Mouse (Mus musculus): ENCODE results near the gene Spdye4a. TPM values are rescaled to one million over a fixed set of nuclear protein-coding genes. Genes with fewer than 3 reads are reported as not detected.
"Not testable (repeated sequence)": the region's sequence is repeated elsewhere in the genome, so short reads cannot be mapped to it uniquely, and the experiment has no call there.

The Spdye4a gene
- total and polyA plus RNA-seq, 2 experiments: not detected

DNA sequence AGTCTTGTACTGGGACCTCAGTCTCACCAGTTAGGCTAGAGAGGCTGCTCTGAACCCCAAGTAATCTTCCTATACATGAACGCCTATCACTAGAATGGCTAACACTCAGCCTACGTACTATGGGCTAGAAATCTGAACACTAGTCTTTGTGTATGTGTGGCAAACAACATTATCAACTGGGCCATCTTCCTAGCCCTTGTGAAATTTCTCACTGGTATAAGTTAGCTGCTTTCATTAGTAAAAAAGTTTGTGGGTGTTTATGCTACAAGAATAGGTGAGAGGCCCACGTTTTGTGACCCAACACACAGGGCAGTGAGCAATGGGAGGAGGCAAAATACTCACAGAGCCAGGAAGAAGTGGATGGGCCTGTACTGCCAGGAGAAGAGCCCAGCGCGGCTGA lies 5.7 kb downstream of the Spdye4a start:
- TF ChIP-seq CTCF (IDR thresholded peaks at IDR 0.05; ENCODE audit: low read depth, low read length): no peak
- no peak for TF ChIP-seq POLR2A (IDR thresholded peaks at IDR 0.05; ENCODE audit: extremely low read depth, insufficient read depth, low read length)
- no peak overlapping the region for H3K27ac ChIP-seq (replicated peaks; ENCODE audit: insufficient read depth, low read depth, low read length)
- H3K79me2 ChIP-seq (ENCODE audit: control insufficient read depth, insufficient read depth, low read length): no peaks in the 10 kb centered on the region
- H3K4me1 ChIP-seq (ENCODE audit: control insufficient read depth, insufficient read depth, low read length): no peaks in the 10 kb centered on the region
- no peak for DNase-seq (ENCODE audit: extremely low read depth, low read depth, low spot score)
- no peak overlapping the region for H3K4me3 ChIP-seq (ENCODE audit: insufficient read depth, low read depth, low read length)
- H3K27me3 ChIP-seq (ENCODE audit: control insufficient read depth, insufficient read depth, low read length): no peaks in the 10 kb centered on the region
- no peak overlapping the region for H3K9ac ChIP-seq (ENCODE audit: low read depth, low read length)
- no peaks in the 10 kb centered on the region for H3K36me3 ChIP-seq (ENCODE audit: control insufficient read depth, insufficient read depth, low read length)
- WGBS: 82% methylated on average over 5 of the region's 5 CpGs

DNA sequence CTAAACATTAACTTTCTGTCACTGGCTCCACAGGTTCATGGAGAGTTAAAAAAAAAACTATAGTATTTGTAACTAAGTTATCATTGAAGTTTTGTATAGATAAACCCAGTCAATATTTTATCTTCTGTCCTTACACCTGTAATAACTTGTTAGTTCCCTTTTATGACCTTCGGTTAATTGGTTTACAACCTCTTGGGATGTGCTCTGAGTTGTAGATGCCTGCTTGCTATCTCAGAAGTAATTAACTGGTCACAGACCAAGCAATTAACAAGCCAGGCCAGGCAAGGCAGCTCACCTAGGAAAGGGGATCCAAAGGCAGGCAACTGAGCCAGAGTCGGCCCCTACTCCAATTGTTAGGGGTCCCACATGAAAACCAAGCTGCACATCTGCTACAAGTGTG lies 12.9 kb downstream of the Spdye4a start:
- 72% methylated on average over 2 of the region's 2 CpGs for WGBS
- TF ChIP-seq POLR2A (IDR thresholded peaks at IDR 0.05; ENCODE audit: extremely low read depth, insufficient read depth, low read length): no peak
- Histone ChIP-seq H3K4me3 (ENCODE audit: insufficient read depth, low read depth, low read length) (no peak overlapping the region), H3K36me3 (ENCODE audit: control insufficient read depth, insufficient read depth, low read length) (no peaks in the 10 kb centered on the region), H3K27ac (replicated peaks; ENCODE audit: insufficient read depth, low read depth, low read length) (no peak overlapping the region), H3K4me1 (ENCODE audit: control insufficient read depth, insufficient read depth, low read length) (no peaks in the 10 kb centered on the region), H3K9ac (ENCODE audit: low read depth, low read length) (no peak overlapping the region), H3K27me3 (ENCODE audit: control insufficient read depth, insufficient read depth, low read length) (no peaks in the 10 kb centered on the region), H3K79me2 (ENCODE audit: control insufficient read depth, insufficient read depth, low read length) (no peaks in the 10 kb centered on the region)
- no peak for DNase-seq (ENCODE audit: extremely low read depth, low read depth, low spot score)

DNA sequence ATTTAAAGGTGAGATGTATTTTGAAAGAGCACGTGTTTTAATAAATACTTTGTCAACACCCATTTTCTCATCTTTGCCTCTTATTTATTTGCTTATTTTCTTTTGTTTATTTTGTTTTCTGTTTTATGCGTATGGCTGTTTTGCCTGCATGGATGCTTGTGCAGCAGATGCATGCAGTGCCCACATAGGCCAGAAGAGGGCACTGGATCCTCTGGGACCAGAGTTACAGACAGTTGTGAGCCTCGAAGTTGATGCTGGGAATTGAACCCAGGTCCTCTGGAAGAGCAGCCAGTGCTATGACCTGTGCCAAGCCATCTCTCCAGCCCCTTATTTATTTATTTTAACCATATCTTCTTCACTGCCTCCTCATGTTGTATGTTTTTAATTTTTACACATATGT lies 21.7 kb downstream of the Spdye4a start:
- DNase-seq (ENCODE audit: extremely low read depth, low read depth, low spot score): no peak
- H3K9ac ChIP-seq (ENCODE audit: low read depth, low read length): no peak overlapping the region
- no peak overlapping the region for H3K27ac ChIP-seq (replicated peaks; ENCODE audit: insufficient read depth, low read depth, low read length)
- peak; percentile 50 for TF ChIP-seq CTCF (IDR thresholded peaks at IDR 0.05; ENCODE audit: low read depth, low read length)
- TF ChIP-seq POLR2A (IDR thresholded peaks at IDR 0.05; ENCODE audit: extremely low read depth, insufficient read depth, low read length): no peak
- H3K4me3 ChIP-seq (ENCODE audit: insufficient read depth, low read depth, low read length): no peak overlapping the region
- H3K4me1 ChIP-seq (ENCODE audit: control insufficient read depth, insufficient read depth, low read length): no peaks in the 10 kb centered on the region
- H3K27me3 ChIP-seq (ENCODE audit: control insufficient read depth, insufficient read depth, low read length): no peaks in the 10 kb centered on the region
- 81% methylated on average over 3 of the region's 3 CpGs for WGBS
- H3K36me3 ChIP-seq (ENCODE audit: control insufficient read depth, insufficient read depth, low read length): no peaks in the 10 kb centered on the region; the same call in 1 of the 2 replicates
- no peaks in the 10 kb centered on the region for H3K79me2 ChIP-seq (ENCODE audit: control insufficient read depth, insufficient read depth, low read length)

GRCm38 (mm10) chr5:143196506-143196905 lies 30.2 kb downstream of the Spdye4a start:
- no peak overlapping the region for H3K27ac ChIP-seq (replicated peaks; ENCODE audit: insufficient read depth, low read depth, low read length)
- 66% methylated on average over 4 of the region's 4 CpGs for WGBS
- H3K4me3 ChIP-seq (ENCODE audit: insufficient read depth, low read depth, low read length): no peak overlapping the region
- H3K4me1 ChIP-seq (ENCODE audit: control insufficient read depth, insufficient read depth, low read length): no peaks in the 10 kb centered on the region
- no peaks in the 10 kb centered on the region for H3K27me3 ChIP-seq (ENCODE audit: control insufficient read depth, insufficient read depth, low read length)
- H3K79me2 ChIP-seq (ENCODE audit: control insufficient read depth, insufficient read depth, low read length): no peaks in the 10 kb centered on the region
- no peak for TF ChIP-seq POLR2A (IDR thresholded peaks at IDR 0.05; ENCODE audit: extremely low read depth, insufficient read depth, low read length)
- TF ChIP-seq CTCF (IDR thresholded peaks at IDR 0.05; ENCODE audit: low read depth, low read length): no peak
- no peak for DNase-seq (ENCODE audit: extremely low read depth, low read depth, low spot score)
- no peaks in the 10 kb centered on the region for H3K36me3 ChIP-seq (ENCODE audit: control insufficient read depth, insufficient read depth, low read length)
- H3K9ac ChIP-seq (ENCODE audit: low read depth, low read length): no peak overlapping the region

- no peaks in the 10 kb centered on the region for H3K79me2 ChIP-seq (ENCODE audit: control insufficient read depth, insufficient read depth, low read length)
- no peaks in the 10 kb centered on the region for H3K36me3 ChIP-seq (ENCODE audit: control insufficient read depth, insufficient read depth, low read length)
- H3K9ac ChIP-seq (ENCODE audit: low read depth, low read length): no peak overlapping the region
- H3K27me3 ChIP-seq (ENCODE audit: control insufficient read depth, insufficient read depth, low read length): no peaks in the 10 kb centered on the region
- no peaks in the 10 kb centered on the region for H3K4me1 ChIP-seq (ENCODE audit: control insufficient read depth, insufficient read depth, low read length)
- no peak for TF ChIP-seq CTCF (IDR thresholded peaks at IDR 0.05; ENCODE audit: low read depth, low read length)
- no peak for TF ChIP-seq POLR2A (IDR thresholded peaks at IDR 0.05; ENCODE audit: extremely low read depth, insufficient read depth, low read length)
- DNase-seq (ENCODE audit: extremely low read depth, low read depth, low spot score): no peak
- H3K27ac ChIP-seq (replicated peaks; ENCODE audit: insufficient read depth, low read depth, low read length): no peak overlapping the region
- no peak overlapping the region for H3K4me3 ChIP-seq (ENCODE audit: insufficient read depth, low read depth, low read length)
- WGBS: 47% methylated on average over 2 of the region's 2 CpGs
Measured at GRCm38 (mm10) chr5:143195166-143195565, 31.5 kb downstream of the Spdye4a start.

- H3K36me3 ChIP-seq (ENCODE audit: control insufficient read depth, insufficient read depth, low read length): not testable (repeated sequence)
- WGBS: 55% methylated on average over 8 of the region's 8 CpGs
Measured at GRCm38 (mm10) chr5:143194747-143195146, 31.9 kb downstream of the Spdye4a start.

More at GRCm38 (mm10) chr5:143194747-143195146, 31.9 kb downstream of the Spdye4a start:
- H3K9ac ChIP-seq (ENCODE audit: low read depth, low read length); H3K4me1 ChIP-seq (ENCODE audit: control insufficient read depth, insufficient read depth, low read length); H3K4me3 ChIP-seq (ENCODE audit: insufficient read depth, low read depth, low read length); H3K79me2 ChIP-seq (ENCODE audit: control insufficient read depth, insufficient read depth, low read length); H3K27ac ChIP-seq (replicated peaks; ENCODE audit: insufficient read depth, low read depth, low read length); H3K27me3 ChIP-seq (ENCODE audit: control insufficient read depth, insufficient read depth, low read length); DNase-seq (ENCODE audit: extremely low read depth, low read depth, low spot score): not testable (repeated sequence)

Measured in liver, adult 2 months (tissue).